9 mouse cellular contexts compared by ENCODE assay signal in genomic region chr11:119618763-119619162, GRCm38 (mm10). TPM values are rescaled to one million over a fixed set of nuclear protein-coding genes. Genes with fewer than 3 reads are reported as not detected.
DNase-seq lines count a peak whose midpoint lies in the region; ATAC-seq and TF ChIP-seq lines count a peak whose summit lies in the region.
"Had no signal": no experiment of that assay in that cellular context is flagged by ENCODE, and none has a peak within 500 bp of the region (broad histone marks: within the 10 kb centered on the region; RNA-seq: fewer than 3 reads in every experiment).

No protein-coding gene starts in this region.

- peak; percentile 82 for TF ChIP-seq CTCF in layer of hippocampus, adult 2 months (conservative IDR thresholded peaks at IDR 0.05)

- no peaks in the 10 kb centered on the region for H3K36me3 ChIP-seq in limb, embryonic 14.5 days (ENCODE audit: control insufficient read depth, insufficient read depth, low read length)

- H3K4me1 ChIP-seq in limb, embryonic 14.5 days (ENCODE audit: control insufficient read depth, insufficient read depth, low read length): peaks cover 9% of the 10 kb centered on the region

- H3K9ac ChIP-seq in limb, embryonic 14.5 days (ENCODE audit: low read depth, low read length, severe bottlenecking): no peak overlapping the region

- no peak for TF ChIP-seq POLR2A in limb, embryonic 14.5 days (IDR thresholded peaks at IDR 0.05; ENCODE audit: borderline replicate concordance, extremely low read depth, insufficient read depth, insufficient read length)

- H3K4me3 ChIP-seq in layer of hippocampus, adult 2 months: no peak overlapping the region
- no peak overlapping the region for H3K4me3 ChIP-seq in limb, embryonic 14.5 days (replicated peaks; ENCODE audit: low read length)
- H3K4me3 ChIP-seq: megakaryocyte, embryonic 14.5 days had no signal

- H3K9me3 ChIP-seq in limb, embryonic 14.5 days (ENCODE audit: control insufficient read depth, low read length): no peaks in the 10 kb centered on the region

- H3K4me2 ChIP-seq in limb, embryonic 14.5 days (replicated peaks; ENCODE audit: low read depth, low read length, severe bottlenecking): no peak overlapping the region

- WGBS in limb, embryonic 14.5 days: 59% methylated on average over 5 of the region's 5 CpGs

- no peaks in the 10 kb centered on the region for H3K27me3 ChIP-seq in limb, embryonic 14.5 days (ENCODE audit: control insufficient read depth, insufficient read depth, low read length)

- peak; percentile 47 to 83 for DNase-seq in adrenal gland, adult (ENCODE audit: inconsistent age in 2 of 2, low spot score in 1 of 2)
- DNase-seq in adrenal gland, adult 8-10 months: no peak
- DNase-seq in layer of hippocampus, adult 2 months (ENCODE audit: low spot score in 2 of 2): peak; percentile 36 to 69
- DNase-seq in layer of hippocampus, adult 9-11 months: no peak
- DNase-seq in T-cell, adult 2 months (ENCODE audit: low spot score): peak; percentile 24
- peak; percentile 78 for DNase-seq in embryo, embryonic 10 days (ENCODE audit: low spot score)
- DNase-seq in limb, embryonic 14.5 days (ENCODE audit: low spot score): peak; percentile 57
- DNase-seq in thymus, postnatal 0 days (ENCODE audit: low spot score): peak; percentile 53

- no peak overlapping the region for H3K27ac ChIP-seq in layer of hippocampus, adult 2 months
- H3K27ac ChIP-seq in limb, embryonic 14.5 days (replicated peaks; ENCODE audit: low read depth, low read length): no peak overlapping the region

- ATAC-seq in limb, embryonic 14.5 days (ENCODE audit: low FRiP score, low read depth): no peak

RNA-seq across cellular contexts. Expression of gene Rptor, which starts 16.1 kb away (rescaled TPM):
- total RNA-seq in adrenal gland, adult 8-10 months (2022): 10 to 100 TPM; 57.6 to 74.5 (median 59.9) TPM
- total RNA-seq in layer of hippocampus, adult 2 months (2021): 10 to 100 TPM; 62.3 to 66.1 TPM
- 24.3 and 31.3 TPM in 2 replicates for polyA plus RNA-seq in limb, embryonic 14.5 days (2012; rRNA removed)
- polyA plus RNA-seq in limb, embryonic 14.5 days (2014; fragmentation: Nextera tagmentation; extraction: Ambion mirVana): 13.7 and 14.6 TPM in 2 replicates
- 12.3 and 14.0 TPM in 2 replicates for polyA plus RNA-seq in thymus, postnatal 0 days (2015; fragmentation: Nextera tagmentation; extraction: Ambion mirVana)

Comparison
In these comparisons a context has a peak if more than half of its experiments do, and no peak if none do; other contexts are left out.
1. DNase-seq: peak in adrenal gland, adult (2 of 2), layer of hippocampus, adult 2 months (2 of 2), T-cell, adult 2 months (single experiment), embryo, embryonic 10 days (single experiment), limb, embryonic 14.5 days (single experiment) and thymus, postnatal 0 days (single experiment); none in adrenal gland, adult 8-10 months (single experiment) and layer of hippocampus, adult 9-11 months (single experiment).